Comparison of ENCODE assay signal across 8 mouse cellular contexts in genomic region chr11:80429009-80429475, GRCm38 (mm10). TPM values are rescaled to one million over a fixed set of nuclear protein-coding genes. Genes with fewer than 3 reads are reported as not detected.
DNase-seq lines count a peak whose midpoint lies in the region; ATAC-seq and TF ChIP-seq lines count a peak whose summit lies in the region.

No protein-coding gene starts in this region.

- H3K4me1 ChIP-seq in forebrain, embryonic 12.5 days, result peaks cover 10% of the 10 kb centered on the region
- H3K4me1 ChIP-seq in intestine, embryonic 15.5 days (replicated peaks), result peaks cover 4% of the 10 kb centered on the region; the same call in 1 of the 2 replicates
- H3K4me1 ChIP-seq in liver, embryonic 13.5 days (replicated peaks), result peaks cover 17% of the 10 kb centered on the region

- H3K36me3 ChIP-seq in forebrain, embryonic 12.5 days (replicated peaks), result peaks cover 22% of the 10 kb centered on the region
- H3K36me3 ChIP-seq in intestine, embryonic 15.5 days, result 0 out of 2 replicates have a peak, but pooled peaks cover 8% of the 10 kb centered on the region
- peaks cover 24% of the 10 kb centered on the region for H3K36me3 ChIP-seq in liver, embryonic 13.5 days
- peaks cover 18% of the 10 kb centered on the region for H3K36me3 ChIP-seq in myocyte (ENCODE audit: control insufficient read depth, insufficient read depth)

- peak overlapping the region; percentile 89 for H3K27ac ChIP-seq in forebrain, embryonic 12.5 days
- peak overlapping the region; percentile 88 for H3K27ac ChIP-seq in intestine, embryonic 15.5 days
- peak overlapping the region; percentile 92 for H3K27ac ChIP-seq in liver, embryonic 13.5 days

- DNase-seq in layer of hippocampus, adult 18-20 months (ENCODE audit: low spot score in 2 of 2), result peak; percentile 27 to 46
- DNase-seq in layer of hippocampus, postnatal 25 days (ENCODE audit: extremely low spot score in 1 of 2, low spot score in 1 of 2), result no peak
- DNase-seq in adrenal gland, adult 8-10 months, result peak; percentile 44
- peak; percentile 49 for DNase-seq in liver, embryonic 13.5 days
- DNase-seq in testis, postnatal 14 days (ENCODE audit: low spot score), result peak; percentile 78

- peak; percentile 71 for ATAC-seq in forebrain, embryonic 12.5 days (ENCODE audit: low FRiP score)
- peak; percentile 83 for ATAC-seq in intestine, embryonic 15.5 days
- peak; percentile 60 for ATAC-seq in liver, embryonic 13.5 days (ENCODE audit: low read depth)

- no peaks in the 10 kb centered on the region for H3K27me3 ChIP-seq in forebrain, embryonic 12.5 days
- no peaks in the 10 kb centered on the region for H3K27me3 ChIP-seq in intestine, embryonic 15.5 days (replicated peaks)
- H3K27me3 ChIP-seq in liver, embryonic 13.5 days, result no peaks in the 10 kb centered on the region
- H3K27me3 ChIP-seq in myocyte (ENCODE audit: control insufficient read depth, insufficient read depth, insufficient read length), result no peaks in the 10 kb centered on the region

- peak overlapping the region; percentile 87 for H3K4me2 ChIP-seq in forebrain, embryonic 12.5 days
- H3K4me2 ChIP-seq in intestine, embryonic 15.5 days (replicated peaks), result peak overlapping the region; percentile 73
- peak overlapping the region; percentile 76 for H3K4me2 ChIP-seq in liver, embryonic 13.5 days
- peak overlapping the region; percentile 93 for H3K4me2 ChIP-seq in myocyte (ENCODE audit: low read depth)

- H3K9ac ChIP-seq in forebrain, embryonic 12.5 days, result peak overlapping the region; percentile 98
- peak overlapping the region; percentile 95 for H3K9ac ChIP-seq in intestine, embryonic 15.5 days
- H3K9ac ChIP-seq in liver, embryonic 13.5 days, result peak overlapping the region; percentile 99

- no peaks in the 10 kb centered on the region for H3K9me3 ChIP-seq in forebrain, embryonic 12.5 days
- no peaks in the 10 kb centered on the region for H3K9me3 ChIP-seq in intestine, embryonic 15.5 days
- H3K9me3 ChIP-seq in liver, embryonic 13.5 days (replicated peaks), result no peaks in the 10 kb centered on the region

- under 1% methylated on average over 37 of the region's 37 CpGs for WGBS in forebrain, embryonic 12.5 days
- WGBS in intestine, embryonic 15.5 days, result under 1% methylated on average over 37 of the region's 37 CpGs
- WGBS in liver, embryonic 13.5 days (ENCODE audit: insufficient replicate concordance), result under 1% methylated on average over 37 of the region's 37 CpGs

- H3K79me2 ChIP-seq in myocyte (ENCODE audit: control insufficient read depth, insufficient read depth), result peaks cover 51% of the 10 kb centered on the region

- peak overlapping the region; percentile 86 for H3ac ChIP-seq in myocyte (ENCODE audit: control insufficient read depth, insufficient read length)

- H3K4me3 ChIP-seq in forebrain, embryonic 12.5 days (replicated peaks), result peak overlapping the region; percentile 100
- H3K4me3 ChIP-seq in intestine, embryonic 15.5 days (replicated peaks), result peak overlapping the region; percentile 99
- H3K4me3 ChIP-seq in liver, embryonic 13.5 days (replicated peaks), result peak overlapping the region; percentile 100
- H3K4me3 ChIP-seq in myocyte, result peak overlapping the region; percentile 74

- no peak for TF ChIP-seq POLR2A in myocyte (IDR thresholded peaks at IDR 0.05; ENCODE audit: insufficient read length, low read depth)

TF ChIP-seq in myocyte, 11 proteins besides CTCF, POLR2A, EP300 and RAD21:
- TF ChIP-seq MYOG (IDR thresholded peaks at IDR 0.05; ENCODE audit: control insufficient read depth in 1 of 3, insufficient read depth in 1 of 3, insufficient read length in 2 of 3, low read depth in 2 of 3) (no peak), MYOD1 (IDR thresholded peaks at IDR 0.05; ENCODE audit: control insufficient read depth in 1 of 3, insufficient read length in 2 of 3, low read depth in 2 of 3) (peak in 1 of 3 experiments; percentile 48)
TF ChIP-seq in myocyte: peak in this region for 1.

RNA-seq across cellular contexts. Expression of gene Psmd11, which starts 0.6 kb away (rescaled TPM):
- total RNA-seq in layer of hippocampus, adult 18-20 months (2021), result 100 to 1,000 TPM in 1 of 2 experiments, 10 to 100 TPM in 1; 98.8 to 106 TPM
- total RNA-seq in layer of hippocampus, postnatal 25 days (2021), result 10 to 100 TPM; 91.5 to 93.1 TPM
- total RNA-seq in adrenal gland, adult 8-10 months (2022), result 100 to 1,000 TPM; 121 to 161 (median 141) TPM
- polyA plus RNA-seq in forebrain, embryonic 12.5 days (2016; fragmentation: Nextera tagmentation; extraction: Ambion mirVana), result 378 and 397 TPM in 2 replicates
- polyA plus RNA-seq in intestine, embryonic 15.5 days (2015; fragmentation: Nextera tagmentation; extraction: Ambion mirVana), result 269 and 297 TPM in 2 replicates
- 218 and 238 TPM in 2 replicates for polyA plus RNA-seq in liver, embryonic 13.5 days (2015; fragmentation: Nextera tagmentation; extraction: Ambion mirVana)
- polyA plus RNA-seq in myocyte (2012; fragmentation: generic; extraction: Trizol), result 74.9 TPM

RNA-seq across cellular contexts. Expression of gene Zfp207, which starts 46.0 kb away (rescaled TPM):
- total RNA-seq in layer of hippocampus, adult 18-20 months (2021), result 100 to 1,000 TPM; 133 to 146 TPM
- 100 to 1,000 TPM; 133 to 153 TPM for total RNA-seq in layer of hippocampus, postnatal 25 days (2021)
- 100 to 1,000 TPM; 115 to 175 (median 146) TPM for total RNA-seq in adrenal gland, adult 8-10 months (2022)
- polyA plus RNA-seq in forebrain, embryonic 12.5 days (2016; fragmentation: Nextera tagmentation; extraction: Ambion mirVana), result 296 and 310 TPM in 2 replicates
- 177 and 197 TPM in 2 replicates for polyA plus RNA-seq in intestine, embryonic 15.5 days (2015; fragmentation: Nextera tagmentation; extraction: Ambion mirVana)
- 102 and 131 TPM in 2 replicates for polyA plus RNA-seq in liver, embryonic 13.5 days (2015; fragmentation: Nextera tagmentation; extraction: Ambion mirVana)
- polyA plus RNA-seq in myocyte (2012; fragmentation: generic; extraction: Trizol), result 65.6 TPM

RNA-seq across cellular contexts. Expression of gene Cdk5r1, which starts 47.8 kb away (rescaled TPM):
- total RNA-seq in layer of hippocampus, adult 18-20 months (2021), result 100 to 1,000 TPM; 228 to 244 TPM
- 100 to 1,000 TPM; 233 to 240 TPM for total RNA-seq in layer of hippocampus, postnatal 25 days (2021)
- 1 to 10 TPM; 2.4 to 3.9 (median 3.4) TPM for total RNA-seq in adrenal gland, adult 8-10 months (2022)
- 54.0 and 63.9 TPM in 2 replicates for polyA plus RNA-seq in forebrain, embryonic 12.5 days (2016; fragmentation: Nextera tagmentation; extraction: Ambion mirVana)
- 1.4 and 1.8 TPM in 2 replicates for polyA plus RNA-seq in intestine, embryonic 15.5 days (2015; fragmentation: Nextera tagmentation; extraction: Ambion mirVana)
- polyA plus RNA-seq in liver, embryonic 13.5 days (2015; fragmentation: Nextera tagmentation; extraction: Ambion mirVana), result 0.41 TPM in 2 replicates
- polyA plus RNA-seq in myocyte (2012; fragmentation: generic; extraction: Trizol), result 11.3 TPM

RNA-seq across cellular contexts. Expression of gene 5730455P16Rik, which starts 51.2 kb away (rescaled TPM):
- 10 to 100 TPM; 50.8 to 54.1 TPM for total RNA-seq in layer of hippocampus, adult 18-20 months (2021)
- 10 to 100 TPM; 48.6 to 53.0 TPM for total RNA-seq in layer of hippocampus, postnatal 25 days (2021)
- total RNA-seq in adrenal gland, adult 8-10 months (2022), result 10 to 100 TPM; 23.4 to 34.3 (median 27.3) TPM
- polyA plus RNA-seq in forebrain, embryonic 12.5 days (2016; fragmentation: Nextera tagmentation; extraction: Ambion mirVana), result 30.0 and 31.4 TPM in 2 replicates
- polyA plus RNA-seq in intestine, embryonic 15.5 days (2015; fragmentation: Nextera tagmentation; extraction: Ambion mirVana), result 15.7 and 18.4 TPM in 2 replicates
- polyA plus RNA-seq in liver, embryonic 13.5 days (2015; fragmentation: Nextera tagmentation; extraction: Ambion mirVana), result 6.9 and 8.1 TPM in 2 replicates
- polyA plus RNA-seq in myocyte (2012; fragmentation: generic; extraction: Trizol), result 7.0 TPM

Comparison
In these comparisons a context has a peak if more than half of its experiments do, and no peak if none do; other contexts are left out.
1. DNase-seq: peak in layer of hippocampus, adult 18-20 months (2 of 2), adrenal gland, adult 8-10 months (single experiment), liver, embryonic 13.5 days (single experiment) and testis, postnatal 14 days (single experiment); none in layer of hippocampus, postnatal 25 days (0 of 2).
2. Peak in every context shown above with its lines, with median percentiles within 50 percentile points of each other: ATAC-seq, H3K27ac ChIP-seq, H3K4me2 ChIP-seq, H3K4me3 ChIP-seq and H3K9ac ChIP-seq.